Mouse (Mus musculus) hindbrain, embryonic 16.5 days (tissue): ENCODE data around the gene Ptgir. TPM values are rescaled to one million over a fixed set of nuclear protein-coding genes. Genes with fewer than 3 reads are reported as not detected.
A peak's percentile ranks its signal among the peaks of the same experiment; 100 is the strongest.

Source experiments
- ATAC-seq: fragments of 200-750 bp; cut with Nextera tagmentation; 2 replicates; pipeline ENCODE4 v1.8.0; 2017; ENCODE audit warnings: moderate TSS enrichment, moderate library complexity
- H3K27ac ChIP-seq: fragments of 300-500 bp; sonication (generic); 2 replicates; pipeline ENCODE4 v1.5.1; 2014; ENCODE audit warnings: low read depth, mild to moderate bottlenecking, control low read depth, low read length, moderate library complexity
- H3K27me3 ChIP-seq: fragments of 300-500 bp; sonication (generic); replicated peaks from 2 replicates; pipeline ENCODE4 v1.6.1; 2014; ENCODE audit warnings: low read length; ENCODE audit not compliant: control insufficient read depth, insufficient read depth
- H3K36me3 ChIP-seq: fragments of 300-500 bp; sonication (generic); 2 replicates; pipeline ENCODE4 v1.6.1; 2014; ENCODE audit warnings: mild to moderate bottlenecking, low read length, moderate library complexity, mixed read lengths; ENCODE audit not compliant: control insufficient read depth, insufficient read depth
- H3K4me1 ChIP-seq: fragments of 300-500 bp; sonication (generic); 2 replicates; pipeline ENCODE4 v1.6.1; 2014; ENCODE audit warnings: low read depth, low read length; ENCODE audit not compliant: control insufficient read depth, insufficient read depth
- H3K4me2 ChIP-seq: fragments of 300-500 bp; sonication (generic); 2 replicates; pipeline ENCODE4 v1.6.1; 2014; ENCODE audit warnings: mild to moderate bottlenecking, low read length, control low read depth, moderate library complexity
- H3K4me3 ChIP-seq: fragments of 300-500 bp; sonication (generic); 2 replicates; pipeline ENCODE4 v1.5.1; 2014; ENCODE audit warnings: mild to moderate bottlenecking, low read length, control low read depth, moderate library complexity
- H3K9ac ChIP-seq: fragments of 300-500 bp; sonication (generic); 2 replicates; pipeline ENCODE4 v1.6.1; 2014; ENCODE audit warnings: low read depth, mild to moderate bottlenecking, control low read depth, low read length, moderate library complexity
- H3K9me3 ChIP-seq: fragments of 300-500 bp; sonication (generic); 2 replicates; pipeline ENCODE4 v1.6.1; 2014; ENCODE audit warnings: mild to moderate bottlenecking, low read length, moderate library complexity; ENCODE audit not compliant: control insufficient read depth
- whole genome bisulfite sequencing: fragments of 180-500 bp; shearing (Covaris S2); extraction: QIAGEN DNeasy Blood & Tissue Kit; methylation state at CpG from one replicate; pipeline ENCODE4 v1.1.7; 2014; 5-methylcytosine and 5-hydroxymethylcytosine counted together
- polyA plus RNA-seq: library from polyadenylated mRNA; unstranded; fragments of >200 nt; fragmentation: Nextera tagmentation; extraction: Ambion mirVana; gene quantifications from 2 replicates; pipeline ENCODE4 v1.2.1, GENCODE M21; 2015

Gene Ptgir
- polyA plus RNA-seq, result 0.14 and 0.26 TPM in 2 replicates

DNA sequence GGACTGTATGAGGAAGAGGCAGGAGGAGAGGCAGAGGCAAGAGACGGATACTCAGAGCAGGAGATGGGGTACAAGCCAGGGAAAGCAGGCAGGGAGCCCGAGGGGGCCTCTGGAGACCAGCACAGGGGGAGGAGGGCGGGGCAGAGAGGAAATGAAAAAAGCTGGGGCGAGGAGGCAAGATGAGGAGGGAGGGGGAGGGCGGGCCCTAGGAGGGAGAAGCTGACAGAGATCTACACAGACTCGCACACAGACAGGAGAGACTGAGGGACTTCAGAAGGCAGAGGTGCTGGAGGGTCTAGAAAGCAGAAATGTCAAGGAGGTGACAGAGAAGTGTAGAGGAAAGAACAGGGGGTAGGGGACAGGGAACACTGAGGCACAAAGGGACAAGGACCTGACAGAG lies at the start of gene Ptgir:
Ptgir (plus strand) TSS at position 210 of the 400 bp plus-strand sequence.
- Histone ChIP-seq H3K9ac (no peak within 1 kb of the TSS), H3K27ac (no peak within 1 kb of the TSS), H3K9me3 (no peaks in the 10 kb centered on the region), H3K27me3 (no peaks in the 10 kb centered on the region), H3K4me3 (no peak within 1 kb of the TSS), H3K4me2 (no peak within 1 kb of the TSS), H3K4me1 (no peaks in the 10 kb centered on the region), H3K36me3 (no peaks in the 10 kb centered on the region)
- ATAC-seq, result no peak
- 13% methylated on average over 6 of the region's 6 CpGs for WGBS

DNA sequence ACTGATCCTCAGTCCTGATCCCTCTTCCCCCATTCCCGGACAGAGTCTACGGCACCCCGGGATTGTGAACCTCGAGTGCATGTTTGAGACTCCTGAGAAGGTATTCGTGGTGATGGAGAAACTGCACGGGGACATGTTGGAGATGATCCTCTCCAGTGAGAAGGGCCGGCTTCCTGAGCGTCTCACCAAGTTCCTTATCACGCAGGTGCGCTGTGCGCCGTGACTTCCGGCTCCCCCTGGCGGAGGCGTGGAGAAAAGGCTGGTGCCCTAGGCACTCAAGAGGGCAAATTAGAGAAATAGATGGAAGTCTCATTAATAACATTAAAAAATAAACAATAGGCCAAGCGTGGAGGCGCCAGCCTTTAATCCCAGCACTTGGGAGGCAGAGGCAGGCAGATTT lies 48.0 kb upstream of the Ptgir start:
- no peak overlapping the region for H3K4me2 ChIP-seq
- H3K36me3 ChIP-seq, result peaks cover 15% of the 10 kb centered on the region
- WGBS, result 26% methylated on average over 17 of the region's 17 CpGs

DNA sequence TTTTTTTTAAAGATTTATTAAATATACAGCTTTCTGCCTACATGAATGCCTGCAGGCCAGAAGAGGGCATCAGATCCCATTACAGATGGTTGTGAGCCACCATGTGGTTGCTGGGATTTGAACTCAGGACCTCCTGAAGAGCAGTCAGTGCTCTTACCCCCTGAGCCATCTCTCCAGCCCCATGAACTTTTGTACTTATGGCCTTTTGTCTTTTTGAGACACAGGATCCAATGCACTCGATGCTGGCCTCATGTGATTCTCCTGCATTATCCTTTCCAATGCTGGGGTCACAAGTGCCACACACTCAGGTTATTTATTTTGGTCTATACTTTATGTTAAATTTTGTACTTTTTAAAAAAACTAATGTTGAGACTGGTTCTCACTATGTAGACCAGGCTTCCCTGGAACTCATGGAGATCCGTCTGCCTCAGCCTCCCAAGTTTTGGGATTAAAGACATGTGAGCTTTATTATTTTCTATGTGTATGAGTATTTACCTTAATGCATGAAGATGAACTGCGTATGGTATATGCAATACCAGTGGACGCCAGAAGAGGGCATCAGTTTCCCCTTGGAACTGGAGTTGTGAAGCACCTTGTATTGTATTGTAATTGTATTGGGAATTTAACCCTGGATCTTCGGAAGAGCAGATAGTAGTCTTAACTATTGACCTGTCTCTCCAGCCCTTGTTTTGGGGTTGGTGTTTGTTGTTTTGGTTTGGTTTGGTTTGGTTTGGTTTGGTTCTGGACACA lies 46.2 kb upstream of the Ptgir start:
- H3K9ac ChIP-seq, result no peak overlapping the region
- H3K4me2 ChIP-seq, result no peak overlapping the region
- H3K4me1 ChIP-seq, result no peaks in the 10 kb centered on the region
- WGBS, result 27% methylated on average over 5 of the region's 5 CpGs
- H3K9me3 ChIP-seq, result no peaks in the 10 kb centered on the region
- H3K27ac ChIP-seq, result no peak overlapping the region
- no peak overlapping the region for H3K4me3 ChIP-seq
- H3K27me3 ChIP-seq, result no peaks in the 10 kb centered on the region
- ATAC-seq, result 0 out of 2 replicates have a peak, but pooled peaks have one; percentile 16
- peaks cover 23% of the 10 kb centered on the region for H3K36me3 ChIP-seq

More for the DNA sequence above, 48.0 kb upstream of the Ptgir start:
- Histone ChIP-seq H3K9me3 (no peaks in the 10 kb centered on the region), H3K27ac (no peak overlapping the region), H3K4me1 (no peaks in the 10 kb centered on the region), H3K9ac (peak overlapping the region; percentile 23; the same call in 1 of the 2 replicates), H3K27me3 (no peaks in the 10 kb centered on the region), H3K4me3 (no peak overlapping the region)
- peak; percentile 6; the same call in 1 of the 2 replicates for ATAC-seq

DNA sequence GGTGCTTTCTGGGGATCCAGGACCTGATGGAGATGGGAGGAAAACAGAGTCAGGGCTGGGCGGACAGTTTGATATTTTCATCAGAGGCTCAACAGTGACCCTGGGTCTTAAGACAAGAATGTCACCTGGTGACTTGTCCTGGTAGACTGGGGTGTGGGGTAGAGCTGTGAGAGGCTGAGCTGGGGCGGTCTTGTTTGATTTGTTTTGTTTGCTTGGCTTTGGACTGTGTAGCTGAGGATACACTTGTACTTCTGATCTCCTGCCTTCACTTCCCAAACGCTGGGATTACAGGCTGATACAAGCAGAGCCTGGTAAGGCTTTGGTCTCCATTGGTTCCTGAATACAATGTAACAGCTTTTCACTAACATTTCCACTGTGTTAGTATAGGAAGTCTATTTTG lies 38.8 kb upstream of the Ptgir start:
- 94% methylated on average over 3 of the region's 3 CpGs for WGBS
- no peak for ATAC-seq

DNA sequence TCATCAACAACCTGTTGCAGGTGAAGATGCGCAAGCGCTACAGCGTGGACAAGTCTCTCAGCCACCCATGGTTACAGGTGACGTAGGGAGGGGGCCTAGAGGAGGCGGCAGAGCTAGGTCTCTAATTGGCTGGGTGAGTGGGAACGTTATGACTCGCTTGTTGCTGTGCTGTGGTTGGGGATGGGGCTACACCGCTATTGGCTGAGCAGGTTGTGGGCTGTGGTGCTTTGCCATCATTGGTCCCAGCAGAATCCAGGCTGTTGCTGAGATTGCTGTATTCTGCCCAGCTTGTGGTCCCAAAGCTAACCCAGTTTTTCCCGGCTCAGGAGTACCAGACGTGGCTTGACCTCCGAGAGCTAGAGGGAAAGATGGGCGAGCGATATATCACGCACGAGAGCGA lies 36.8 kb upstream of the Ptgir start:
- H3K9ac ChIP-seq, result peak overlapping the region; percentile 63
- peak overlapping the region; percentile 65 for H3K4me2 ChIP-seq
- H3K36me3 ChIP-seq, result peaks cover 12% of the 10 kb centered on the region
- ATAC-seq, result peak; percentile 99
- H3K9me3 ChIP-seq, result no peaks in the 10 kb centered on the region
- H3K4me1 ChIP-seq, result peaks cover 4% of the 10 kb centered on the region; the same call in 1 of the 2 replicates
- WGBS, result 7% methylated on average over 16 of the region's 16 CpGs
- peak overlapping the region; percentile 91 for H3K27ac ChIP-seq
- peak overlapping the region; percentile 44 for H3K4me3 ChIP-seq
- no peaks in the 10 kb centered on the region for H3K27me3 ChIP-seq

More for the DNA sequence above, 38.8 kb upstream of the Ptgir start:
- Histone ChIP-seq H3K4me2 (no peak overlapping the region), H3K36me3 (peaks cover 18% of the 10 kb centered on the region), H3K27ac (no peak overlapping the region), H3K9ac (no peak overlapping the region), H3K9me3 (no peaks in the 10 kb centered on the region), H3K27me3 (no peaks in the 10 kb centered on the region), H3K4me3 (no peak overlapping the region), H3K4me1 (peaks cover 4% of the 10 kb centered on the region; the same call in 1 of the 2 replicates)

DNA sequence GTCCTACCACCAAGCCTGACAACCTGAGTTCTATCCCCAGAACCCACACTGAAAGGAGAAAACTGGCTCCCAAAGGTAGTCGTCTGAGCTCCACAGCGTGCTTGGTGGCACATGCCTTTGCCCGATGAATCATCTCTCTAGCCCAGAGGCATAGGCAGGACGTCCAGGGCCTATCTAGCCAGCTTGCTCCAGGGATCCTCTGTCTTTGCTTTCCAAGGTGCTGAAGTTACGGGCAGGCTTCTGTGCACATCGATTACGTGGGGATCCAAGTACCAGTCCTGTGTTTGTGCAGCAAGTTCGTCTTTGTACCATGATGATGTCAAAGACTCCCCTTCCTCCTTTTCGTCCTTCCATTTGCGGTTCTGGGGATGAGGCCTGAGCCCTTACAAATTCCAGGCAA lies 34.7 kb upstream of the Ptgir start:
- Histone ChIP-seq H3K27me3 (no peaks in the 10 kb centered on the region), H3K4me1 (peaks cover 7% of the 10 kb centered on the region), H3K27ac (no peak overlapping the region), H3K4me2 (no peak overlapping the region), H3K9me3 (no peaks in the 10 kb centered on the region), H3K36me3 (no peaks in the 10 kb centered on the region), H3K9ac (no peak overlapping the region), H3K4me3 (no peak overlapping the region)
- ATAC-seq, result no peak
- WGBS, result 85% methylated on average over 10 of the region's 10 CpGs

DNA sequence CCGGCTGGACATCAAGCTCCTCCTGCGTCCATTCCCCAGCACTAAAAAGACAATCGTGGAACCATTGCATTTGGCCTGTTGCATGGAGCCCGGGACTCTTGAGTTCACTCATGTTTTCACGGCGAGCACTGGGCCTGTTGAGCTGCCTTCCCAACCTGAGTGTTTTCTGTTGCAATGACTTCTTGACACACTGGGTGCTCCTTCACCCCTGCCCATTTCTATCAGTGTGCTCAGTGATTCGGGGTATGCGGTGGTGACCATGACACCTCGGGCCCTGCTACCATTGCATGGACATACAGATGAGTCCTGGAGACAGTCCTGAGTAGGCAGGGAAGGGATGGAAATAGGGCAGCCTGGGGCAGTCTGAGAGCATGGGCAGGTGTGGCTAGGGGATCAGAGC lies 33.8 kb upstream of the Ptgir start:
- Histone ChIP-seq H3K36me3 (no peaks in the 10 kb centered on the region), H3K9ac (no peak overlapping the region), H3K4me2 (no peak overlapping the region), H3K9me3 (no peaks in the 10 kb centered on the region), H3K4me1 (peaks cover 14% of the 10 kb centered on the region), H3K27ac (no peak overlapping the region), H3K27me3 (no peaks in the 10 kb centered on the region), H3K4me3 (no peak overlapping the region)
- 91% methylated on average over 9 of the region's 9 CpGs for WGBS
- no peak for ATAC-seq

DNA sequence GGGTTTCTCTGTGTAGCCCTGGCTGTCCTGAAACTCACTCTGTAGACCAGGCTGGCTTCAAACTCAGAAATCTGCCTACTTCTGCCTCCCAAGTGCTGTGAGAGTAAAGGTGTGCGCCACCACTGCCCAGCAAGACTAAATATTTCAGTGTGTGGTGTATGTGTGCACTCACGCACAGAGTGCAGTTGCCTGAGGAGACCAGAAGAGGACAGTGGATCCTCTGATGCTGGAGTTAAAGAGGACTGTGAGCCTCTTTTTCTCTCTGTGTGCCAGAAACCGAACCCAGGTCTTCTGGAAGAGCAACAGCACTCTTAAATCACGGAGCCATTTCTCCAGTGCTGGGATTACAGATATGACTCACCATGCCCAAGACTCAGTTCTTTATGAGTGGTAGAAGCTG lies 32.9 kb upstream of the Ptgir start:
- peaks cover 14% of the 10 kb centered on the region for H3K4me1 ChIP-seq
- H3K9me3 ChIP-seq, result no peaks in the 10 kb centered on the region
- H3K4me3 ChIP-seq, result no peak overlapping the region
- no peak overlapping the region; the same call in 1 of the 2 replicates for H3K4me2 ChIP-seq
- H3K27me3 ChIP-seq, result no peaks in the 10 kb centered on the region
- no peak overlapping the region for H3K27ac ChIP-seq
- H3K36me3 ChIP-seq, result no peaks in the 10 kb centered on the region
- ATAC-seq, result no peak
- 93% methylated on average over 4 of the region's 4 CpGs for WGBS
- H3K9ac ChIP-seq, result no peak overlapping the region

DNA sequence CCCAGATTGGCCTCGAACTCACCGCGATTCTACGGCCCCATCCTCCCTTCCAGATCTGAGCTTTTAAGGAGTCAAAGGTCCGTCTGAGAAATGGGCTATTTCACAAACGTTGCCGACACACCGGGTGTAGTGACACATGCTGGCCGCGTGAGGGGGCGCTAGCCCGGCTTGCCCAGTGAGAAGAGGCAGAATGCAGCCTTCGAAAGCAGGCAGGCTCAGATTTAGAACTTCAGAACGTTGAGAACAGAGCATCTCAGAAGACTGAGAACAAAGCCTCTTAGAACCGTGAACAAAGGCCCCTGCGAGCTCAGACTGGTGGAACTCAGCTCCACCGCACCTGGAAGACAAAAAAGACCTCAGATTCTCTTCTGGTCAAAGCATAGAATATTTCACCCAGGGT lies 32.1 kb upstream of the Ptgir start:
- peak overlapping the region; percentile 84 for H3K4me3 ChIP-seq
- WGBS, result 4% methylated on average over 17 of the region's 17 CpGs
- ATAC-seq, result no peak
- H3K27ac ChIP-seq, result peak overlapping the region; percentile 72
- H3K4me1 ChIP-seq, result peaks cover 14% of the 10 kb centered on the region
- peak overlapping the region; percentile 41 for H3K9ac ChIP-seq
- no peaks in the 10 kb centered on the region for H3K27me3 ChIP-seq
- H3K4me2 ChIP-seq, result peak overlapping the region; percentile 58
- no peaks in the 10 kb centered on the region for H3K9me3 ChIP-seq
- H3K36me3 ChIP-seq, result no peaks in the 10 kb centered on the region
